Mouse (Mus musculus): ENCODE results near the gene Tmem107. TPM values are rescaled to one million over a fixed set of nuclear protein-coding genes. Genes with fewer than 3 reads are reported as not detected.

Tmem107 gene
- polyA plus RNA-seq, 1 experiment from 2014 or later: 28.2 TPM

GRCm38 (mm10) chr11:69108223-69108622 lies 37.6 kb downstream of the Tmem107 start:
- ATAC-seq (replicated peaks; ENCODE audit: insufficient number of reproducible peaks, low FRiP score, low TSS enrichment): no peak
- Histone ChIP-seq H3K9ac (ENCODE audit: low read depth, low read length) (no peak overlapping the region), H3K27me3 (ENCODE audit: control insufficient read depth, insufficient read depth, low read length) (0 out of 2 replicates have a peak, but pooled peaks cover 2% of the 10 kb centered on the region), H3K36me3 (ENCODE audit: control insufficient read depth, insufficient read depth, low read length) (peaks cover 33% of the 10 kb centered on the region), H3K27ac (ENCODE audit: low read depth, low read length) (no peak overlapping the region), H3K4me3 (ENCODE audit: low read depth, low read length) (no peak overlapping the region), H3K4me2 (no peak overlapping the region), H3K9me3 (replicated peaks; ENCODE audit: control insufficient read depth, low read length) (no peaks in the 10 kb centered on the region), H3K4me1 (ENCODE audit: control insufficient read depth, insufficient read depth, low read length) (peaks cover 11% of the 10 kb centered on the region)
- 88% methylated on average over 9 of the region's 9 CpGs for WGBS (ENCODE audit: insufficient replicate concordance)

- H3K9ac ChIP-seq (ENCODE audit: low read depth, low read length): no peak overlapping the region
- peaks cover 23% of the 10 kb centered on the region for H3K36me3 ChIP-seq (ENCODE audit: control insufficient read depth, insufficient read depth, low read length)
- no peak overlapping the region for H3K27ac ChIP-seq (ENCODE audit: low read depth, low read length)
- 78% methylated on average over 13 of the region's 13 CpGs for WGBS (ENCODE audit: insufficient replicate concordance)
- no peak overlapping the region for H3K4me2 ChIP-seq
- no peak overlapping the region for H3K4me3 ChIP-seq (ENCODE audit: low read depth, low read length)
- no peak for ATAC-seq (replicated peaks; ENCODE audit: insufficient number of reproducible peaks, low FRiP score, low TSS enrichment)
- peaks cover 11% of the 10 kb centered on the region for H3K4me1 ChIP-seq (ENCODE audit: control insufficient read depth, insufficient read depth, low read length)
- no peaks in the 10 kb centered on the region for H3K9me3 ChIP-seq (replicated peaks; ENCODE audit: control insufficient read depth, low read length)
- 0 out of 2 replicates have a peak, but pooled peaks cover 2% of the 10 kb centered on the region for H3K27me3 ChIP-seq (ENCODE audit: control insufficient read depth, insufficient read depth, low read length)
Measured at GRCm38 (mm10) chr11:69109032-69109900, 38.7 kb downstream of the Tmem107 start.

GRCm38 (mm10) chr11:69110319-69111046 lies 39.9 kb downstream of the Tmem107 start:
- H3K4me2 ChIP-seq: peak overlapping the region; percentile 72
- peak overlapping the region; percentile 74 for H3K27ac ChIP-seq (ENCODE audit: low read depth, low read length)
- H3K4me3 ChIP-seq (ENCODE audit: low read depth, low read length): peak overlapping the region; percentile 54
- peak overlapping the region; percentile 75 for H3K9ac ChIP-seq (ENCODE audit: low read depth, low read length)
- H3K27me3 ChIP-seq (ENCODE audit: control insufficient read depth, insufficient read depth, low read length): 0 out of 2 replicates have a peak, but pooled peaks cover 2% of the 10 kb centered on the region
- no peaks in the 10 kb centered on the region for H3K9me3 ChIP-seq (replicated peaks; ENCODE audit: control insufficient read depth, low read length)
- peaks cover 11% of the 10 kb centered on the region for H3K4me1 ChIP-seq (ENCODE audit: control insufficient read depth, insufficient read depth, low read length)
- under 1% methylated on average over 30 of the region's 30 CpGs for WGBS (ENCODE audit: insufficient replicate concordance)
- ATAC-seq (replicated peaks; ENCODE audit: insufficient number of reproducible peaks, low FRiP score, low TSS enrichment): peak; percentile 71
- peaks cover 18% of the 10 kb centered on the region for H3K36me3 ChIP-seq (ENCODE audit: control insufficient read depth, insufficient read depth, low read length)

GRCm38 (mm10) chr11:69111051-69111810 lies 40.6 kb downstream of the Tmem107 start:
- peak overlapping the region; percentile 54 for H3K4me3 ChIP-seq (ENCODE audit: low read depth, low read length)
- peak overlapping the region; percentile 74 for H3K27ac ChIP-seq (ENCODE audit: low read depth, low read length)
- peaks cover 11% of the 10 kb centered on the region for H3K4me1 ChIP-seq (ENCODE audit: control insufficient read depth, insufficient read depth, low read length)
- peak overlapping the region; percentile 72 for H3K4me2 ChIP-seq
- H3K36me3 ChIP-seq (ENCODE audit: control insufficient read depth, insufficient read depth, low read length): peaks cover 11% of the 10 kb centered on the region
- 0 out of 2 replicates have a peak, but pooled peaks cover 2% of the 10 kb centered on the region for H3K27me3 ChIP-seq (ENCODE audit: control insufficient read depth, insufficient read depth, low read length)
- no peak for ATAC-seq (replicated peaks; ENCODE audit: insufficient number of reproducible peaks, low FRiP score, low TSS enrichment)
- no peaks in the 10 kb centered on the region for H3K9me3 ChIP-seq (replicated peaks; ENCODE audit: control insufficient read depth, low read length)
- H3K9ac ChIP-seq (ENCODE audit: low read depth, low read length): peak overlapping the region; percentile 75
- WGBS (ENCODE audit: insufficient replicate concordance): 3% methylated on average over 21 of the region's 21 CpGs

GRCm38 (mm10) chr11:69111865-69112264 lies 41.3 kb downstream of the Tmem107 start:
- ATAC-seq (replicated peaks; ENCODE audit: insufficient number of reproducible peaks, low FRiP score, low TSS enrichment): no peak
- H3K27ac ChIP-seq (ENCODE audit: low read depth, low read length): peak overlapping the region; percentile 74; the same call in 1 of the 2 replicates
- WGBS (ENCODE audit: insufficient replicate concordance): 49% methylated on average over 4 of the region's 4 CpGs
- 0 out of 2 replicates have a peak, but pooled peaks cover 2% of the 10 kb centered on the region for H3K27me3 ChIP-seq (ENCODE audit: control insufficient read depth, insufficient read depth, low read length)
- H3K36me3 ChIP-seq (ENCODE audit: control insufficient read depth, insufficient read depth, low read length): peaks cover 9% of the 10 kb centered on the region
- H3K9ac ChIP-seq (ENCODE audit: low read depth, low read length): peak overlapping the region; percentile 75; the same call in 1 of the 2 replicates
- H3K4me3 ChIP-seq (ENCODE audit: low read depth, low read length): peak overlapping the region; percentile 10; the same call in 1 of the 2 replicates
- H3K4me2 ChIP-seq: peak overlapping the region; percentile 72
- no peaks in the 10 kb centered on the region for H3K9me3 ChIP-seq (replicated peaks; ENCODE audit: control insufficient read depth, low read length)
- H3K4me1 ChIP-seq (ENCODE audit: control insufficient read depth, insufficient read depth, low read length): peaks cover 11% of the 10 kb centered on the region

- Histone ChIP-seq H3K27me3 (ENCODE audit: control insufficient read depth, insufficient read depth, low read length) (0 out of 2 replicates have a peak, but pooled peaks cover 2% of the 10 kb centered on the region), H3K27ac (ENCODE audit: low read depth, low read length) (no peak overlapping the region), H3K36me3 (ENCODE audit: control insufficient read depth, insufficient read depth, low read length) (no peaks in the 10 kb centered on the region; the same call in none of the 2 replicates), H3K9me3 (replicated peaks; ENCODE audit: control insufficient read depth, low read length) (no peaks in the 10 kb centered on the region), H3K4me2 (no peak overlapping the region), H3K9ac (ENCODE audit: low read depth, low read length) (no peak overlapping the region), H3K4me1 (ENCODE audit: control insufficient read depth, insufficient read depth, low read length) (peaks cover 15% of the 10 kb centered on the region), H3K4me3 (ENCODE audit: low read depth, low read length) (no peak overlapping the region)
- no peak for ATAC-seq (replicated peaks; ENCODE audit: insufficient number of reproducible peaks, low FRiP score, low TSS enrichment)
- WGBS (ENCODE audit: insufficient replicate concordance): 65% methylated on average over 3 of the region's 3 CpGs
Measured at GRCm38 (mm10) chr11:69114018-69114417, 43.4 kb downstream of the Tmem107 start.

GRCm38 (mm10) chr11:69114621-69115020 lies 44.0 kb downstream of the Tmem107 start:
- H3K27me3 ChIP-seq (ENCODE audit: control insufficient read depth, insufficient read depth, low read length): 0 out of 2 replicates have a peak, but pooled peaks cover 2% of the 10 kb centered on the region
- H3K36me3 ChIP-seq (ENCODE audit: control insufficient read depth, insufficient read depth, low read length): no peaks in the 10 kb centered on the region
- no peak for ATAC-seq (replicated peaks; ENCODE audit: insufficient number of reproducible peaks, low FRiP score, low TSS enrichment)
- H3K4me1 ChIP-seq (ENCODE audit: control insufficient read depth, insufficient read depth, low read length): peaks cover 20% of the 10 kb centered on the region
- 68% methylated on average over 3 of the region's 3 CpGs for WGBS (ENCODE audit: insufficient replicate concordance)
- H3K9ac ChIP-seq (ENCODE audit: low read depth, low read length): no peak overlapping the region
- H3K4me2 ChIP-seq: no peak overlapping the region
- no peak overlapping the region for H3K4me3 ChIP-seq (ENCODE audit: low read depth, low read length)
- no peaks in the 10 kb centered on the region for H3K9me3 ChIP-seq (replicated peaks; ENCODE audit: control insufficient read depth, low read length)
- H3K27ac ChIP-seq (ENCODE audit: low read depth, low read length): no peak overlapping the region

GRCm38 (mm10) chr11:69116843-69117242 lies 46.2 kb downstream of the Tmem107 start:
- H3K36me3 ChIP-seq (ENCODE audit: control insufficient read depth, insufficient read depth, low read length): no peaks in the 10 kb centered on the region
- peaks cover 27% of the 10 kb centered on the region for H3K4me1 ChIP-seq (ENCODE audit: control insufficient read depth, insufficient read depth, low read length)
- H3K27ac ChIP-seq (ENCODE audit: low read depth, low read length): no peak overlapping the region
- no peak for ATAC-seq (replicated peaks; ENCODE audit: insufficient number of reproducible peaks, low FRiP score, low TSS enrichment)
- peak overlapping the region; percentile 0; the same call in 1 of the 2 replicates for H3K4me3 ChIP-seq (ENCODE audit: low read depth, low read length)
- 0 out of 2 replicates have a peak, but pooled peaks cover 2% of the 10 kb centered on the region for H3K27me3 ChIP-seq (ENCODE audit: control insufficient read depth, insufficient read depth, low read length)
- no peaks in the 10 kb centered on the region for H3K9me3 ChIP-seq (replicated peaks; ENCODE audit: control insufficient read depth, low read length)
- peak overlapping the region; percentile 94 for H3K4me2 ChIP-seq
- no peak overlapping the region for H3K9ac ChIP-seq (ENCODE audit: low read depth, low read length)
- 51% methylated on average over 5 of the region's 5 CpGs for WGBS (ENCODE audit: insufficient replicate concordance)

Measured in heart, embryonic 11.5 days (tissue).